Mouse (Mus musculus): ENCODE data around the gene H3f3a.

DNA sequence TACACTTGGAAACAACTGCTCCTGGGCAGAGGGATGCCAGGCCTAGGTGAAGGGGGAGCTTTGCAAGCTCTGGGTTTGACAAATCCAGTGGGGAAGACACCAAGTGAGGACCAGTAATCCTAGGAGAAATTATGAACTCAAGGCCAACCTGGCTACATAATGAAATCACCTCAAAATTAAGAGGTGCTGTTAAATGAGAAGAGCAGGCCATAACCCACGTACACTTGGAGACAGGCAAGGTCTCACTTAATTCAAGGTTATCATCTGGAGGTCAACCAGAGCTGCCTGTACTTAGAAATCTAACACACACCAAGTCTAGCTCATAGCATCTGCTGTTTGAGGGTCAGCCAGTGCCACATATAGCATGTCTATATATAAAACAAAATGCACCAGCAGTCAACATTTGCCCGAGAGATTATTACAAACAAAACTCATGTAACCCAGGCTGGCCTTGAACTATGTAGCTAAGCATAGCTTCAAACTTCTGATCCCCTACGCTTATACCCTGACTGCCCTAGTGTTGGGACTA is 12.2 kb downstream of the H3f3a start:
- TF ChIP-seq POLR2A (IDR thresholded peaks at IDR 0.05; ENCODE audit: low read depth, low read length) (no peak), CTCF (conservative IDR thresholded peaks at IDR 0.05; ENCODE audit: insufficient read depth, insufficient read length, low read depth, low read length) (no peak)

Measured in kidney, adult 2 months (tissue).